Mouse (Mus musculus) kidney, postnatal 0 days (tissue): ENCODE results near the gene Gla. TPM values are rescaled to one million over a fixed set of nuclear protein-coding genes. Genes with fewer than 3 reads are reported as not detected.

Experiments used
- ATAC-seq: fragments of 200-750 bp; cut with Nextera tagmentation; replicated peaks from 2 replicates; pipeline ENCODE4 v1.8.0; 2017; ENCODE audit warnings: low read depth, moderate number of reproducible peaks, moderate TSS enrichment, moderate library complexity; ENCODE audit not compliant: low FRiP score
- DNase-seq: peaks from one replicate; pipeline ENCODE4 v3.0.0-alpha.2; 2016; ENCODE audit warnings: low spot score
- H3K27ac ChIP-seq: fragments of 300-500 bp; sonication (generic); 2 replicates; pipeline ENCODE4 v1.5.1; 2014; ENCODE audit warnings: mild to moderate bottlenecking
- H3K27me3 ChIP-seq: fragments of 300-500 bp; sonication (generic); 2 replicates; pipeline ENCODE4 v1.6.1; 2014; ENCODE audit warnings: low read length, mixed read lengths; ENCODE audit not compliant: insufficient read depth
- H3K36me3 ChIP-seq: fragments of 300-500 bp; sonication (generic); 2 replicates; pipeline ENCODE4 v1.6.1; 2014; ENCODE audit warnings: low read length, mixed read lengths; ENCODE audit not compliant: insufficient read depth
- H3K4me1 ChIP-seq: fragments of 300-500 bp; sonication (generic); replicated peaks from 2 replicates; pipeline ENCODE4 v1.6.1; 2014; ENCODE audit warnings: antibody characterized with exemption, low read length, mixed read lengths; ENCODE audit not compliant: insufficient read depth
- H3K4me2 ChIP-seq: fragments of 300-500 bp; sonication (generic); 2 replicates; pipeline ENCODE4 v1.6.1; 2014; ENCODE audit warnings: mild to moderate bottlenecking, low read length, moderate library complexity, mixed read lengths
- H3K4me3 ChIP-seq: fragments of 300-500 bp; sonication (generic); replicated peaks from 2 replicates; pipeline ENCODE4 v1.5.1; 2014; ENCODE audit warnings: low read depth, low read length
- H3K9ac ChIP-seq: fragments of 300-500 bp; sonication (generic); 2 replicates; pipeline ENCODE4 v1.6.1; 2014; ENCODE audit warnings: low read depth, low read length
- H3K9me3 ChIP-seq: fragments of 300-500 bp; sonication (generic); replicated peaks from 2 replicates; pipeline ENCODE4 v1.6.1; 2016; ENCODE audit warnings: low read length, inconsistent platforms, mixed read lengths
- CTCF ChIP-seq: IDR thresholded peaks from 2 replicates; pipeline ENCODE4 v1.5.1; 2016; ENCODE audit warnings: antibody characterized with exemption, low read depth, mild to moderate bottlenecking, moderate library complexity
- whole genome bisulfite sequencing: fragments of 180-500 bp; shearing (Covaris S2); extraction: QIAGEN DNeasy Blood & Tissue Kit; methylation state at CpG from one replicate; pipeline ENCODE4 v1.1.7; 2014; 5-methylcytosine and 5-hydroxymethylcytosine counted together
- polyA plus RNA-seq: library from polyadenylated mRNA; unstranded; fragments of >200 nt; fragmentation: Nextera tagmentation; extraction: Ambion mirVana; gene quantifications from 2 replicates; pipeline ENCODE4 v1.2.1, GENCODE M21; 2015

Gla gene
- polyA plus RNA-seq, 1 experiment from 2014 or later: 4.8 TPM

DNA sequence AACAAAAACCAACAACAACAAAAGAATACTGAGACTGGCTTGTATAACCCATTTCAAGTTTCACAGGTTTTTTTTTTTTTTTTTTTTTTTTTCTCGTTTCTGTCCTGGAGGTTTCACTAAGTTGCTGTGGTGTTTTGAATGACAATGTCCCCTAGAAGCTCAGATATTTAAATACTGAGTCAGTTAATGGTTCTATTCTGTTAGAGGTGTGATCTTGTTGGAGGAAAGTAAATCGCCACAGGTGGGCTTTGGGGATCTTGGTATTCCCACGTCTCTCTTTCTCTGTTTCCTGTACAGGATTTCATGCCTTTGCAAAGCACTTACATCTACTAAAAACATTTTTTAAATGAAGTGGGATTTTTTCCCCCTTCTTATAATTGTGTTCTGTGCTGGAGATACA, 34.2 kb upstream of the Gla start:
- Histone ChIP-seq H3K27ac (no peak overlapping the region), H3K4me2 (no peak overlapping the region), H3K36me3 (no peaks in the 10 kb centered on the region), H3K4me1 (no peaks in the 10 kb centered on the region), H3K27me3 (no peaks in the 10 kb centered on the region), H3K4me3 (no peak overlapping the region), H3K9ac (no peak overlapping the region), H3K9me3 (no peaks in the 10 kb centered on the region)
- DNase-seq: no peak
- ATAC-seq: no peak
- WGBS: 62% methylated on average over 3 of the region's 3 CpGs
- no peak for TF ChIP-seq CTCF

DNA sequence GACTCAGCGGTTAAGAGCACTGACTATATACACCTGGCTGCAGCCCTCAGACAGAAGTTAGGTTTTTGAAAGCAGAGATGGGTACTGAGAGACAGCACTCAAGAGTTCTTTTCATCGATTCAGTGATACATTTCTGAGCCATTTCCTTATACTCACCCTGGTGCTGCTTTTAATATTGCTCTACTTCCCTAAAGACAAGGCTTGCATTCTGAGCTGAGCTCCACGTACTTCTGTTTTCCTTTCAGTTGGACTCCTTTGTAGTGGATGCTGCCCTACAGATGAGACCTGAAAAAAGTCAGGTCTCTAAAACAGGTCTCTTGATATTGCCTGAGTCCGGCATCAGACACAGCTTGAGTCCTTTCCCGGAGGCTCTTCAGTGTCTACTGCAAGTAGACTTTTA, 31.8 kb upstream of the Gla start:
- Histone ChIP-seq H3K4me2 (no peak overlapping the region), H3K9me3 (no peaks in the 10 kb centered on the region), H3K27ac (no peak overlapping the region), H3K36me3 (no peaks in the 10 kb centered on the region), H3K4me1 (no peaks in the 10 kb centered on the region), H3K9ac (no peak overlapping the region), H3K4me3 (no peak overlapping the region), H3K27me3 (no peaks in the 10 kb centered on the region)
- DNase-seq: no peak
- no peak for TF ChIP-seq CTCF
- ATAC-seq: no peak
- 92% methylated on average over 5 of the region's 5 CpGs for WGBS

DNA sequence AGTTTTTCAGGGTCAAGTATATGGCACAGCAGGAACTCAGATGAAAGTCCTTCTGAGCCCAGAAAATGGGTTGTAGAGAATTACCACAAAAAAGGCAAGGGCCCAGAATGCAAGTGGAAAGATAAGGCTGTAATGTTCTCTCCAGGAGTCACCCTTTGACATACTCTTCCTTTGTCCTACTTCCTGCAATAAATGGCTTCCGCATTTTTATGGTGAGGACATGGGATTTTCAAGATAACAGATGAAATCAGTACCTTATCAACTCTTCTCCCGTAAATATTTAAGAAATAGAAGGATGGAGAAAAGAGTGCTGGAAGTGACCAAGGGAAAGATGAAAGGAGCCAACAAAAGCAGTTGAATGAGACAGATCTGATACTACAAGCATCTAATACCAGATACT, 27.3 kb upstream of the Gla start:
- Histone ChIP-seq H3K4me3 (no peak overlapping the region), H3K27me3 (no peaks in the 10 kb centered on the region; the same call in 1 of the 2 replicates), H3K9me3 (no peaks in the 10 kb centered on the region), H3K4me2 (no peak overlapping the region), H3K4me1 (no peaks in the 10 kb centered on the region), H3K9ac (no peak overlapping the region), H3K27ac (no peak overlapping the region), H3K36me3 (no peaks in the 10 kb centered on the region)
- no peak for DNase-seq
- no peak for ATAC-seq
- WGBS: 64% methylated on average over 2 of the region's 2 CpGs
- no peak for TF ChIP-seq CTCF

DNA sequence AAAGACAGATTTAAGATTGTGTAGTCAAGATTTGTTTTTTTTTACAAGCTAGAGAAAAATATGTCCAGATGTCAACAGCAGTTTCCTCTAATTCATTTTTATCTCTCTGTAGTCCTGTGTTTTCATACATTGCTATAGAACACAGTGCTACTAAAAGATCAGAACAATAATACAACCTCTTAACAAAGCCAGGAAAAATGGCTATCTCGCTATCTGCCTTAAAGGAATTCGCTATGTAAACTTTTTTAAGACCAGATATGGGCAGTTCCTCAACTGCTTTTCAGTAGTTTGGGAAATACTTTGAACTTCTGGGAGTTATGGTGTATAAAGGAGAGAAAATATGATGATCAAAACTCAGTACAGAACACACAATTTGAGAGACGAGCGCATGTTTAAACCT, 22.4 kb upstream of the Gla start:
- H3K4me3 ChIP-seq: no peak overlapping the region
- no peaks in the 10 kb centered on the region for H3K9me3 ChIP-seq
- 71% methylated on average over 4 of the region's 4 CpGs for WGBS
- DNase-seq (peak; percentile 31), ATAC-seq (no peak)
- no peak overlapping the region for H3K4me2 ChIP-seq
- no peaks in the 10 kb centered on the region for H3K4me1 ChIP-seq
- no peaks in the 10 kb centered on the region for H3K36me3 ChIP-seq
- H3K27ac ChIP-seq: no peak overlapping the region
- TF ChIP-seq CTCF: no peak
- H3K9ac ChIP-seq: no peak overlapping the region
- no peaks in the 10 kb centered on the region; the same call in 1 of the 2 replicates for H3K27me3 ChIP-seq

DNA sequence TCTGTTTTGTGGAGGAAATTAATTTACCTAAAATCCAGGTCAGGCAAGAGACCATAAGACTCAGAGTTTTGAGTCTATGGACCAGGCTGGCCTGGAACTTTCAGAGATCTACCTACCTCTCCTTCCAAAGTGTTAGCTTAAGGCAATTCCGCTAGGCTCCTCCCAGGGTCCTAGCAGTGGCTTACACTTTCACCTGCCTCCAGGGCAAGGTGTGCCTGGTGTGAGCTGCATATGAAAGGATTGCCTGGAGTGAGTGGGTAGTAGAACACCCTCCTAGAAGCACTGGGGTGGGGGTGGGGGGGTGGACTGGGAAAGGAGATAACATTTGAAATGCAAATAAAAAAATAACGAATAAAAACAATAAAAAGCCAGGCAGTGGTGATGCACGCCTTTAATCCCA, 20.8 kb upstream of the Gla start:
- Histone ChIP-seq H3K9me3 (no peaks in the 10 kb centered on the region), H3K27ac (no peak overlapping the region), H3K27me3 (peaks cover 3% of the 10 kb centered on the region), H3K4me3 (no peak overlapping the region), H3K9ac (no peak overlapping the region), H3K36me3 (no peaks in the 10 kb centered on the region), H3K4me1 (no peaks in the 10 kb centered on the region), H3K4me2 (no peak overlapping the region)
- WGBS: 75% methylated on average over 3 of the region's 3 CpGs
- no peak for DNase-seq
- ATAC-seq: no peak
- no peak for TF ChIP-seq CTCF

DNA sequence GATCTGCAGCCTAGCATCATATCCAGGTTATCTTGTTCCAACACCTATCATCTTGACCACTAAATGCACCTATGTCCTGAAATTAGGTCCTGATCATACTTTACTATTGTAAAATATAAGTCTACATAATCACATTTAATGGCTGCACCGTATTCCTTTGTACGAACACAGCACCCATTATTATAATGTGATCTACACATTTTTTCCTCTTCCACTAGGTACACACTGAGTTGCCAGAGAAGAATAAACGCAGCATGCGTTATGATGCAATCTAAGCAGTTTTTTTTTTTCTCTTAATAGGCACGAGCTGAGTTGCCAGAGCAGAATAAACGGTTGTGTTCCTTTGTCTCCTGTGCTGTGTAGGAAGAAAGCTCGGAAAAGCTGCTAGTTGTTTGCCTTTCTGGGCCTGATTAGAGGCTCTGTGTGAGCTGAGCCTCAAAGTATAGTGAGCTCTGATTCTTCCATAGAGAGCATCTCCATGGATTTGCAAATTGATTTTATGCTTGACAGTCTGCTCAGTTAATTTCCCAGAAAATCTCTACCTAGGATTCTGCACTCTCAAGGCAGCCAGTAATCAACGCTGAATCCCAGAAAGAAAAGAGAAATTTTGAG, 19.4 kb upstream of the Gla start:
- 65% methylated on average over 8 of the region's 8 CpGs for WGBS
- H3K36me3 ChIP-seq: no peaks in the 10 kb centered on the region
- DNase-seq: no peak
- H3K4me2 ChIP-seq: no peak overlapping the region
- no peak for ATAC-seq
- no peaks in the 10 kb centered on the region for H3K4me1 ChIP-seq
- no peaks in the 10 kb centered on the region for H3K9me3 ChIP-seq
- H3K27me3 ChIP-seq: peaks cover 3% of the 10 kb centered on the region
- H3K27ac ChIP-seq: no peak overlapping the region
- H3K9ac ChIP-seq: no peak overlapping the region
- no peak overlapping the region for H3K4me3 ChIP-seq
- TF ChIP-seq CTCF: no peak

DNA sequence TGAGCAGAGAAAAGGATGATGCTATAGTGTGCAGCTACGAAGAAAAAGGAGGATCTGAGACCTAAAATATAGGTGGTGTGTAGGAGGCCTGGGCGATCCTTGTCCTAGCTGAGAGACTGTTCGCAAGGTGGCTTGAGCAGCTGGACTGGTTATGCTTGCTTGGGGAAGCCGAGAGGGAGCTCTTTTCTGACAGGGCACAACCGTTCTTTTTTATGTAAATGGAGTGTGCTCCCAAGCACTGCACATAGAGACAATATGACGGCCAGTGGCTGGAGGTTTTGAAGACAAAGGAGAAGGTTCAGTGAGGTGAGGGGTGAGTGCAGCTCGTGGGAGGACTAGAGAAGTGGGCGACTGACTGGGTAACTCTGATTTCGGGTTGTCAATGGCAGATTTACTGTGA, 18.8 kb upstream of the Gla start:
- 55% methylated on average over 9 of the region's 9 CpGs for WGBS

More for the DNA sequence above, 18.8 kb upstream of the Gla start:
- DNase-seq (no peak), ATAC-seq (no peak)
- Histone ChIP-seq H3K27me3 (peaks cover 3% of the 10 kb centered on the region), H3K4me2 (no peak overlapping the region), H3K9ac (no peak overlapping the region), H3K27ac (no peak overlapping the region), H3K9me3 (no peaks in the 10 kb centered on the region), H3K4me1 (no peaks in the 10 kb centered on the region), H3K4me3 (no peak overlapping the region), H3K36me3 (no peaks in the 10 kb centered on the region)
- no peak for TF ChIP-seq CTCF
